Mouse (Mus musculus) brain, embryonic 14.5 days (tissue): Measurements from ENCODE around the gene Anapc11.

Experiments used
- CTCF ChIP-seq: fragments of 200-500 bp; IDR thresholded peaks from 2 replicates; pipeline ENCODE4 v1.5.1; 2012; ENCODE audit warnings: inconsistent platforms, mild to moderate bottlenecking, moderate library complexity, borderline replicate concordance; ENCODE audit not compliant: insufficient read depth, insufficient read length; ENCODE audit errors: extremely low read depth
- POLR2A ChIP-seq: fragments of 200-500 bp; IDR thresholded peaks from 2 replicates; pipeline ENCODE4 v1.6.1; 2012; ENCODE audit warnings: mild to moderate bottlenecking, inconsistent platforms, borderline replicate concordance; ENCODE audit not compliant: poor library complexity, insufficient read depth, insufficient read length, severe bottlenecking; ENCODE audit errors: extremely low read depth

- TF ChIP-seq CTCF (no peak), POLR2A (no peak)
These were observed 48.0 kb upstream of the Anapc11 start for GRCm38 (mm10) chr11:120549986-120550809.
